Mouse (Mus musculus) G1E (cell line): ENCODE measurements around the gene Chpt1. TPM values are rescaled to one million over a fixed set of nuclear protein-coding genes. Genes with fewer than 3 reads are reported as not detected.

Experiments
- ATAC-seq: 2 replicates; pipeline ENCODE4 v1.8.0; 2016; ENCODE audit warnings: mild to moderate bottlenecking; ENCODE audit not compliant: insufficient number of reproducible peaks, poor library complexity, low FRiP score, severe bottlenecking; ENCODE audit errors: extremely low read depth
- DNase-seq: peaks from one replicate; pipeline ENCODE4 v3.0.0; 2012; ENCODE audit warnings: low spot score
- H3K27me3 ChIP-seq: 2 replicates; pipeline ENCODE4 v1.6.1; 2012; ENCODE audit warnings: mild to moderate bottlenecking, low read length, inconsistent platforms; ENCODE audit not compliant: insufficient read depth
- H3K36me3 ChIP-seq: replicated peaks from 2 replicates; pipeline ENCODE3; 2012; ENCODE audit warnings: mild to moderate bottlenecking, inconsistent platforms
- H3K4me1 ChIP-seq: 2 replicates; pipeline ENCODE4 v1.6.1; 2012; ENCODE audit warnings: low read depth, low read length, inconsistent platforms, mixed read lengths; ENCODE audit not compliant: insufficient read depth
- H3K4me3 ChIP-seq: 2 replicates; pipeline ENCODE4 v1.5.1; 2012; ENCODE audit warnings: low read depth, mild to moderate bottlenecking, inconsistent platforms, low read length, moderate library complexity, mixed read lengths
- H3K9me3 ChIP-seq: replicated peaks from 2 replicates; pipeline ENCODE4 v1.6.1; 2012; ENCODE audit warnings: inconsistent platforms
- CTCF ChIP-seq: IDR thresholded peaks from 2 replicates; pipeline ENCODE4 v1.5.1; 2012; ENCODE audit warnings: low read depth, low read length, inconsistent platforms, mixed read lengths
- GATA1 ChIP-seq: IDR thresholded peaks from 2 replicates; pipeline ENCODE4 v1.6.1; 2012; ENCODE audit warnings: borderline replicate concordance, low read length, inconsistent platforms, mixed read lengths
- GATA2 ChIP-seq: IDR thresholded peaks from 2 replicates; pipeline ENCODE4 v1.6.1; 2012; ENCODE audit warnings: low read depth, low read length, inconsistent platforms, borderline replicate concordance
- POLR2AphosphoS5 ChIP-seq: IDR thresholded peaks from 2 replicates; pipeline ENCODE4 v1.6.1; 2012; ENCODE audit warnings: low read depth, low read length, inconsistent platforms; ENCODE audit not compliant: insufficient replicate concordance
- TAL1 ChIP-seq: conservative IDR thresholded peaks from 2 replicates; pipeline ENCODE4 v1.6.1; 2012; ENCODE audit warnings: low read depth, low read length, inconsistent platforms, mixed read lengths
- polyA plus RNA-seq: library from polyadenylated mRNA; stranded (reverse); fragments of >175 nt; gene quantifications from 2 replicates; pipeline ENCODE4 v1.2.3, GENCODE M21; 2012
- total RNA-seq, 2 experiments: library from RNA; stranded (forward) in 1 of 2; stranded (reverse) in 1 of 2; fragments of 200-1000 nt in 1 of 2; fragments of >200 nt in 1 of 2; fragmentation: Nextera tagmentation in 1 of 2; gene quantifications; 2 replicates each; pipeline ENCODE4 v1.2.3; 2014 to 2017

Gene Chpt1
- total and polyA plus RNA-seq, 3 experiments = 9.3 to 40.8 (median 11.4) TPM

DNA sequence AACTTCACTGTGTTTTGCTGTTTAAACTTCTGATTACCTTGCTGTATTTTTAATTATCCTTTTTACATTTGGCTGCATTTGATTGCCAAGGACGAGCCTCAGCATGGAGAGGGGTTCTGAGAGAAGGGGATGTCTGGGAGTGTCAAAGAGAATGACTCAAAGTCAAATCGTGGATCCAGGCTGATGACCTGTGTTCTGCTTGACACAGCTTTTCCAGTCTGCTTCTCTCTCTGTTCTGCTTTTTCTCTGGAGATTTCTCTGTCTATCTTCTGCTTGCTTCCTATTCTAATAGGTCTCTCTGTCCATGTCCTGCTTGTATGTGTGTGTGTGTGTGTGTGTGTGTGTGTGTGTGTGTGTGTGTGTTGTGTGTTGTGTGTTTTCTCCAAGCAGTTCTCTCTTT lies 94.1 kb downstream of the Chpt1 start:
- Histone ChIP-seq H3K9me3 (no peaks in the 10 kb centered on the region), H3K4me3 (no peak overlapping the region), H3K27me3 (no peaks in the 10 kb centered on the region), H3K36me3 (peaks cover 74% of the 10 kb centered on the region), H3K4me1 (peaks cover 14% of the 10 kb centered on the region; the same call in 1 of the 2 replicates)
- ATAC-seq = no peak
- TF ChIP-seq GATA1 (no peak), POLR2AphosphoS5 (no peak), CTCF (no peak), GATA2 (no peak), TAL1 (no peak)
- no peak for DNase-seq

DNA sequence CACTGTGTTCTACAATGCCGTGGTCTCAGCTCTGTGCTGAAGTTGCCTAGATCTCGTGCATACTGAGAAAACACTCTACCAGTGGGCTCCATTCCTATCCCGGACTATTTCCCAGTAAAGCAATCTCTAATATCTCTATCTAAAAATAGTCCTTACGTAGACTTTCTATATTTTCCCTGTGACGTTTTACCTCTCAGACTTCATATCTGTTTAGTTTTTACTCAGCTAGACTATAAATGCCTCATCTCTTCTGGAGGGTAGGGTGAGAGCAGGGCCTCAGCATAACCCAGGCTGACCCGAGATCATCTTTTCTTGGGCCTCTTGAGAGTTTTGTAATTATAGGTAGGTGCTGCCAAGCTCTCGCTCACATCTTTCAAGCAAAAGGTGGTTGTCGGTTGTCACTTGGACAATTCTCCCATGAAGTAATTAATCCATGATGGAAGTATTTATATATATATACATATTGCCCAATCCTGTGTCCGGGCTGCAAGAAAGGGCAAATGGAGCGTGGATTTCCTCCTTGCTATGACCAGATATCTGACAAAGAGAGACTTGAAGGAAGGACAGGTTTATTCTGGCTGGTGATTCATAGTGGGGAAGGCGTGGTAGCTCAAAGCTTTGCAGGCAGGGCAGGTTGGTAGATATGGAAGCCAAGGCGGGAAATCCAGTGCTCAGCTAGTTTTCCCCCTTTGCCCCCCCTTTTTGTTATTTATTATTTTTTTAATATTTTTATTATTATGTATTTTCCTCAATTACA lies 95.8 kb downstream of the Chpt1 start:
- no peaks in the 10 kb centered on the region for H3K27me3 ChIP-seq
- ATAC-seq = no peak
- no peaks in the 10 kb centered on the region for H3K9me3 ChIP-seq
- TF ChIP-seq GATA1 (no peak), CTCF (no peak), TAL1 (no peak), POLR2AphosphoS5 (no peak), GATA2 (no peak)
- DNase-seq = no peak
- peaks cover 14% of the 10 kb centered on the region; the same call in 1 of the 2 replicates for H3K4me1 ChIP-seq
- peaks cover 70% of the 10 kb centered on the region for H3K36me3 ChIP-seq
- H3K4me3 ChIP-seq = no peak overlapping the region

- H3K36me3 ChIP-seq = peaks cover 61% of the 10 kb centered on the region
- H3K9me3 ChIP-seq = no peaks in the 10 kb centered on the region
- H3K27me3 ChIP-seq = no peaks in the 10 kb centered on the region
- ATAC-seq (no peak), DNase-seq (no peak)
- H3K4me1 ChIP-seq = peaks cover 14% of the 10 kb centered on the region; the same call in 1 of the 2 replicates
- TF ChIP-seq POLR2AphosphoS5 (no peak), CTCF (no peak), TAL1 (no peak), GATA2 (no peak), GATA1 (no peak)
- H3K4me3 ChIP-seq = no peak overlapping the region
Measured at GRCm38 (mm10) chr10:88405812-88406211, 98.1 kb downstream of the Chpt1 start.

DNA sequence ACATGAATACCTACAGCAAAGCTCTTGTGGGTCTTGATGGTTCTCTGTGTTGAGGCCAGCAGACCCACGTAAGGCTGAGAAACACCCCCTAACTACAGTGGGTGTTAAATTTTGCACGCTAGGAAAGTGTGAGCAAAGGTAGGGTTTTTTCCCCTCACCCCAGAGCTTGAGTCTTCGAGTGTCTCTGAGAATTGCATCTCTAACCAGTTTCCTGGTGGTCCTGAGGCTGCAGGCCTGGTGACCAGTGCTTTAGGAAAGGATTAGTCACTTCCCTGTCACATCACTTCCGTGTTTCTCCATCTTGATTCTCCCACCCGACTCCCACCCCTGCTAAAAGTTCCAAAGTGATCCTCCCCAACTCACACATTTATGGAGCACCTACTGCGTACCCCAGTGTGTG lies 99.7 kb downstream of the Chpt1 start:
- Histone ChIP-seq H3K36me3 (peaks cover 64% of the 10 kb centered on the region), H3K9me3 (no peaks in the 10 kb centered on the region), H3K4me1 (peaks cover 19% of the 10 kb centered on the region), H3K4me3 (no peak overlapping the region), H3K27me3 (no peaks in the 10 kb centered on the region)
- no peak for DNase-seq
- no peak for ATAC-seq
- TF ChIP-seq POLR2AphosphoS5 = no peak
- TF ChIP-seq TAL1 = no peak
- no peak for TF ChIP-seq CTCF
- TF ChIP-seq GATA2 = no peak

- TF ChIP-seq POLR2AphosphoS5 = no peak
- TF ChIP-seq GATA2 = no peak
- TF ChIP-seq TAL1 = no peak
- no peak for TF ChIP-seq GATA1
- no peak for TF ChIP-seq CTCF
- no peak overlapping the region for H3K4me3 ChIP-seq
- no peaks in the 10 kb centered on the region for H3K27me3 ChIP-seq
- peaks cover 64% of the 10 kb centered on the region for H3K36me3 ChIP-seq
- H3K9me3 ChIP-seq = no peaks in the 10 kb centered on the region
- DNase-seq (no peak), ATAC-seq (no peak)
- peaks cover 30% of the 10 kb centered on the region for H3K4me1 ChIP-seq
Measured at GRCm38 (mm10) chr10:88403021-88403420, 100.9 kb downstream of the Chpt1 start.

Other genes starting within 250 kb of the Chpt1 start
- gene Dram1, start 125.0 kb downstream of the Chpt1 start, total RNA-seq (2014; fragmentation: Nextera tagmentation) = not detected in 2 replicates
- gene Dram1, start 125.0 kb downstream of the Chpt1 start, total RNA-seq (2017) = 0.11 TPM in 1 of 2 replicates, not detected in the other
- gene Dram1, start 125.0 kb downstream of the Chpt1 start, polyA plus RNA-seq = not detected in 2 replicates
- gene Gnptab, start 124.9 kb downstream of the Chpt1 start, total RNA-seq (2014; fragmentation: Nextera tagmentation) = 50.8 and 63.6 TPM in 2 replicates
- gene Gnptab, start 124.9 kb downstream of the Chpt1 start, total RNA-seq (2017) = 34.3 and 41.0 TPM in 2 replicates
- gene Gnptab, start 124.9 kb downstream of the Chpt1 start, polyA plus RNA-seq = 2.4 and 2.7 TPM in 2 replicates
- not detected in 2 replicates for gene Sycp3, start 44.5 kb downstream of the Chpt1 start, total RNA-seq (2014; fragmentation: Nextera tagmentation)
- 0.22 and 0.23 TPM in 2 replicates for gene Sycp3, start 44.5 kb downstream of the Chpt1 start, total RNA-seq (2017)
- not detected in 2 replicates for gene Sycp3, start 44.5 kb downstream of the Chpt1 start, polyA plus RNA-seq
- gene Mybpc1, start 101.1 kb upstream of the Chpt1 start, total RNA-seq (2014; fragmentation: Nextera tagmentation) = not detected in 2 replicates
- not detected in 2 replicates for gene Mybpc1, start 101.1 kb upstream of the Chpt1 start, total RNA-seq (2017)
- not detected in 2 replicates for gene Mybpc1, start 101.1 kb upstream of the Chpt1 start, polyA plus RNA-seq
- 2.3 TPM in 1 of 2 replicates, not detected in the other for gene Spic, start 180.9 kb upstream of the Chpt1 start, total RNA-seq (2014; fragmentation: Nextera tagmentation)
- 0.05 and 0.35 TPM in 2 replicates for gene Spic, start 180.9 kb upstream of the Chpt1 start, total RNA-seq (2017)
- gene Spic, start 180.9 kb upstream of the Chpt1 start, polyA plus RNA-seq = not detected in 2 replicates
- gene Arl1, start 226.8 kb upstream of the Chpt1 start, total RNA-seq (2014; fragmentation: Nextera tagmentation) = 70.6 and 76.5 TPM in 2 replicates
- gene Arl1, start 226.8 kb upstream of the Chpt1 start, total RNA-seq (2017) = 77.4 and 89.3 TPM in 2 replicates
- gene Arl1, start 226.8 kb upstream of the Chpt1 start, polyA plus RNA-seq = 30.2 and 31.7 TPM in 2 replicates